Mouse (Mus musculus): ENCODE results near the gene Il2ra. TPM values are rescaled to one million over a fixed set of nuclear protein-coding genes. Genes with fewer than 3 reads are reported as not detected.
A peak's percentile ranks its signal among the peaks of the same experiment; 100 is the strongest.

Il2ra gene
- total RNA-seq, 2 experiments from 2014 or later = 0.20 to 0.35 TPM

GRCm38 (mm10) chr2:11652780-11653179 is 10.2 kb downstream of the Il2ra start:
- no peak for DNase-seq (ENCODE audit: low spot score in 2 of 2)

GRCm38 (mm10) chr2:11653330-11653729 is 10.7 kb downstream of the Il2ra start:
- peak in 1 of 2 experiments; percentile 8 for DNase-seq (ENCODE audit: low spot score in 2 of 2)

GRCm38 (mm10) chr2:11653780-11654179 is 11.2 kb downstream of the Il2ra start:
- no peak for DNase-seq (ENCODE audit: low spot score in 2 of 2)

- no peak for DNase-seq (ENCODE audit: low spot score in 2 of 2)
Measured at GRCm38 (mm10) chr2:11654990-11655931, 12.7 kb downstream of the Il2ra start.

- DNase-seq (ENCODE audit: low spot score in 2 of 2) = no peak
Measured at GRCm38 (mm10) chr2:11657581-11657980, 15.0 kb downstream of the Il2ra start.

- DNase-seq (ENCODE audit: low spot score in 2 of 2) = no peak
Measured at GRCm38 (mm10) chr2:11659263-11659662, 16.7 kb downstream of the Il2ra start.

GRCm38 (mm10) chr2:11662143-11662906 is 19.7 kb downstream of the Il2ra start:
- DNase-seq (ENCODE audit: low spot score in 2 of 2) = no peak

- no peak for DNase-seq (ENCODE audit: low spot score in 2 of 2)
Measured at GRCm38 (mm10) chr2:11662907-11663230, 20.3 kb downstream of the Il2ra start.

GRCm38 (mm10) chr2:11663961-11664360 is 21.4 kb downstream of the Il2ra start:
- peak; percentile 65 to 74 for DNase-seq (ENCODE audit: low spot score in 2 of 2)

GRCm38 (mm10) chr2:11664367-11664766 is 21.8 kb downstream of the Il2ra start:
- peak; percentile 27 to 56 for DNase-seq (ENCODE audit: low spot score in 2 of 2)

- DNase-seq (ENCODE audit: low spot score in 2 of 2) = no peak
Measured at GRCm38 (mm10) chr2:11664806-11665205, 22.2 kb downstream of the Il2ra start.

- DNase-seq (ENCODE audit: low spot score in 2 of 2) = no peak
Measured at GRCm38 (mm10) chr2:11665326-11665725, 22.7 kb downstream of the Il2ra start.

- DNase-seq (ENCODE audit: low spot score in 2 of 2) = no peak
Measured at GRCm38 (mm10) chr2:11672144-11672543, 29.5 kb downstream of the Il2ra start.

GRCm38 (mm10) chr2:11679626-11680025 is 37.0 kb downstream of the Il2ra start:
- no peak for DNase-seq (ENCODE audit: low spot score in 2 of 2)

- DNase-seq (ENCODE audit: low spot score in 2 of 2) = no peak
Measured at GRCm38 (mm10) chr2:11682712-11683111, 40.1 kb downstream of the Il2ra start.

- no peak for DNase-seq (ENCODE audit: low spot score in 2 of 2)
Measured at GRCm38 (mm10) chr2:11686512-11686911, 43.9 kb downstream of the Il2ra start.

- DNase-seq (ENCODE audit: low spot score in 2 of 2) = no peak
Measured at GRCm38 (mm10) chr2:11687436-11687835, 44.8 kb downstream of the Il2ra start.

- DNase-seq (ENCODE audit: low spot score in 2 of 2) = no peak
Measured at GRCm38 (mm10) chr2:11690201-11690890, 47.7 kb downstream of the Il2ra start.

GRCm38 (mm10) chr2:11693352-11693751 is 50.7 kb downstream of the Il2ra start:
- DNase-seq (ENCODE audit: low spot score in 2 of 2) = no peak

GRCm38 (mm10) chr2:11694104-11694503 is 51.5 kb downstream of the Il2ra start:
- DNase-seq (ENCODE audit: low spot score in 2 of 2) = no peak

GRCm38 (mm10) chr2:11695867-11696266 is 53.3 kb downstream of the Il2ra start:
- DNase-seq (ENCODE audit: low spot score in 2 of 2) = no peak

- no peak for DNase-seq (ENCODE audit: low spot score in 2 of 2)
Measured at GRCm38 (mm10) chr2:11698994-11699393, 56.4 kb downstream of the Il2ra start.
